Mouse (Mus musculus) heart, embryonic 13.5 days (tissue): Measurements from ENCODE around the gene Timm17a. TPM values are rescaled to one million over a fixed set of nuclear protein-coding genes. Genes with fewer than 3 reads are reported as not detected.
A peak's percentile ranks its signal among the peaks of the same experiment; 100 is the strongest.

Source experiments
- ATAC-seq: fragments of 200-750 bp; cut with Nextera tagmentation; 2 replicates; pipeline ENCODE4 v1.8.0; 2017; ENCODE audit warnings: moderate TSS enrichment; ENCODE audit not compliant: insufficient number of reproducible peaks, low FRiP score, low TSS enrichment; ENCODE audit errors: extremely low read depth
- H3K27ac ChIP-seq: fragments of 300-500 bp; sonication (generic); replicated peaks from 2 replicates; pipeline ENCODE4 v1.5.1; 2015; ENCODE audit warnings: moderate library complexity, mild to moderate bottlenecking, inconsistent platforms
- H3K27me3 ChIP-seq: fragments of 300-500 bp; sonication (generic); replicated peaks from 2 replicates; pipeline ENCODE4 v1.6.1; 2015; ENCODE audit warnings: mild to moderate bottlenecking, inconsistent platforms
- H3K36me3 ChIP-seq: fragments of 300-500 bp; sonication (generic); 2 replicates; pipeline ENCODE4 v1.6.1; 2015; ENCODE audit warnings: mild to moderate bottlenecking, inconsistent platforms
- H3K4me1 ChIP-seq: fragments of 300-500 bp; sonication (generic); 2 replicates; pipeline ENCODE4 v1.6.1; 2015; ENCODE audit warnings: inconsistent platforms
- H3K4me2 ChIP-seq: fragments of 300-500 bp; sonication (generic); 2 replicates; pipeline ENCODE4 v1.6.1; 2015; ENCODE audit warnings: inconsistent platforms, mild to moderate bottlenecking, moderate library complexity
- H3K4me3 ChIP-seq: fragments of 300-500 bp; sonication (generic); 2 replicates; pipeline ENCODE4 v1.5.1; 2015; ENCODE audit warnings: moderate library complexity, mild to moderate bottlenecking, inconsistent platforms
- H3K9ac ChIP-seq: fragments of 300-500 bp; sonication (generic); 2 replicates; pipeline ENCODE4 v1.6.1; 2015; ENCODE audit warnings: inconsistent platforms, mild to moderate bottlenecking, moderate library complexity
- H3K9me3 ChIP-seq: fragments of 300-500 bp; sonication (generic); 2 replicates; pipeline ENCODE4 v1.6.1; 2016; ENCODE audit warnings: inconsistent platforms
- WGBS: fragments of 180-500 bp; shearing (Covaris S2); methylation state at CpG from one replicate; pipeline ENCODE4 v1.1.7; 2015; ENCODE audit warnings: mixed read lengths; 5-methylcytosine and 5-hydroxymethylcytosine counted together
- polyA plus RNA-seq: library from polyadenylated mRNA; unstranded; fragments of >200 nt; fragmentation: Nextera tagmentation; extraction: Ambion mirVana; gene quantifications from 2 replicates; pipeline ENCODE4 v1.2.1, GENCODE M21; 2015

Gene Timm17a
- polyA plus RNA-seq, 1 experiment from 2014 or later = 313 TPM

DNA sequence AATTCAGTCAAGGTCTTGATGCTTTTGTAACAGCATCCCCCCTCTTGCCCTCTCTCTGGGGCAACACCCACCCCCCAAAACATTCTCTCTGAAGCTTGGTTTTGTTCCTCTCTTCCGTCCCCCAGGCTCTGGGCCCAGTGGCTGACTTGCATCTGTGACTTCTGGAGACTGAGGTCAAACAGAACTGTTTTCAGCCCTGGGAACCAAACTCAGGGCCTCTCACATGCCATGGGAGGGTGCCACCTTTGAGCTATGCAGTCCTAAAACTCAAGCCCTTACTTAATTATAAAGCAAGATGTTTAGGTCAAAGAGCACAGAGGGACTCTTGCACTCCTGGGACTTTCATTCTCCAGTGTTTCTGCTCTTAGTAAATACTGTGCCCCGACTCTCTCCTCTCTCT, 12.4 kb upstream of the Timm17a start:
- no peak for ATAC-seq
- WGBS = 73% methylated on average over 2 of the region's 2 CpGs
- peak overlapping the region; percentile 66 for H3K4me2 ChIP-seq
- H3K9ac ChIP-seq = no peak overlapping the region
- H3K27me3 ChIP-seq = peaks cover 26% of the 10 kb centered on the region
- H3K27ac ChIP-seq = no peak overlapping the region
- H3K9me3 ChIP-seq = no peaks in the 10 kb centered on the region
- no peaks in the 10 kb centered on the region for H3K36me3 ChIP-seq
- 0 out of 2 replicates have a peak overlapping the region, but pooled peaks have one; percentile 42 for H3K4me3 ChIP-seq
- peaks cover 13% of the 10 kb centered on the region for H3K4me1 ChIP-seq

- Histone ChIP-seq H3K36me3 (no peaks in the 10 kb centered on the region), H3K27ac (peak within 1 kb of the TSS; percentile 54; the same call in 1 of the 2 replicates), H3K4me1 (peaks cover 4% of the 10 kb centered on the region), H3K9ac (peak within 1 kb of the TSS; percentile 69), H3K27me3 (peaks cover 33% of the 10 kb centered on the region), H3K9me3 (no peaks in the 10 kb centered on the region), H3K4me3 (peak within 1 kb of the TSS; percentile 42), H3K4me2 (peak within 1 kb of the TSS; percentile 66)
- ATAC-seq = peak; percentile 49; the same call in 1 of the 2 replicates
- 10% methylated on average over 8 of the region's 8 CpGs for whole genome bisulfite sequencing
These were observed 11.0 kb upstream of the Timm17a start, which contains the start of gene Lmod1 for GRCm38 (mm10) chr1:135324571-135324970. Gene Lmod1 (plus strand): TSS chr1:135324807.

- peaks cover 33% of the 10 kb centered on the region for H3K27me3 ChIP-seq
- WGBS = 70% methylated on average over 7 of the region's 7 CpGs
- ATAC-seq = no peak
- no peaks in the 10 kb centered on the region for H3K36me3 ChIP-seq
- H3K9ac ChIP-seq = no peak overlapping the region
- H3K27ac ChIP-seq = no peak overlapping the region
- H3K9me3 ChIP-seq = no peaks in the 10 kb centered on the region
- H3K4me2 ChIP-seq = no peak overlapping the region
- H3K4me1 ChIP-seq = peaks cover 4% of the 10 kb centered on the region
- no peak overlapping the region for H3K4me3 ChIP-seq
These were observed 9.9 kb upstream of the Timm17a start for GRCm38 (mm10) chr1:135323367-135323901.

DNA sequence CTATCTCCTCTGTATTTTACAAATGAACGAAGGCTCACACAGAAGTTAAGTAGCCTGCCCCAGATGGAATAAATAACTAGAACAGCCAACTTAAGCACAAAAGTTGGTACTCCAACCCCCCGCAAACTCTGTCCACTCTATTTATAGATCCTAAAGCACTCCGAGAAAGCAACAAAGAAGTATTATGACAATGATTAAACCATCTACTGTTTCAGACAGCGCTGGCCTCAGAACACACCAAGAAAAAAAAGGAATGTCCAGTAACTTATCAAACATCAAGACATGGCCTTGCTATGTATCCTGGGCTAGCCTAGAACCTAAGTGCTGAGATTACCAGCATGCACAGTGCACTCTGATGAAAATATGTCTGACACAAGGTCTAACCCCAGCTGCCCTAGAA, 1.4 kb downstream of the Timm17a start:
- Histone ChIP-seq H3K27ac (no peak overlapping the region), H3K9me3 (no peaks in the 10 kb centered on the region), H3K27me3 (no peaks in the 10 kb centered on the region), H3K4me3 (peak overlapping the region; percentile 77), H3K36me3 (peaks cover 29% of the 10 kb centered on the region), H3K4me1 (peaks cover 26% of the 10 kb centered on the region), H3K9ac (peak overlapping the region; percentile 97), H3K4me2 (peak overlapping the region; percentile 84)
- ATAC-seq = no peak
- WGBS = 64% methylated on average over 4 of the region's 4 CpGs

DNA sequence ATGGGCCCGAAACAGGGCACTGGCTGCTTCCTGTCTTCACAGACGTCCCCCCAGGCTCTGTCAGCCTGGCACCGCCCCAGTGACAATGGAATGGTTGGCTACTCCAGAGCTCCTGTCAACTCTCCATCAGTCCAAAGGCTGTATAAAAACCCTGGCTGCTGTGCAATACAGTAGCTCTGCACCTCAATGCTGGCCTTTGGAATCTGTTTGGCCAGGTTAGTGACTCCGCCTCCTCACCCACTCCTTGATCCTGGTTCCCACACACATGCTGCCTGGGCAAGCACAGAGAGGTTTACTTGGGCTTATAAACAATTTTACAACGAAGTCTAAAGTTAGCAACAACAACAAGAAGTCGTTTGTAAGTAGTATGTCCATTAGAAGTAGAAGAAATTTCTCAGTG, 2.2 kb downstream of the Timm17a start:
- 65% methylated on average over 6 of the region's 6 CpGs for WGBS
- Histone ChIP-seq H3K27ac (no peak overlapping the region), H3K4me2 (0 out of 2 replicates have a peak overlapping the region, but pooled peaks have one; percentile 84), H3K9me3 (no peaks in the 10 kb centered on the region), H3K9ac (peak overlapping the region; percentile 34; the same call in 1 of the 2 replicates), H3K27me3 (no peaks in the 10 kb centered on the region), H3K36me3 (peaks cover 36% of the 10 kb centered on the region), H3K4me1 (peaks cover 26% of the 10 kb centered on the region), H3K4me3 (no peak overlapping the region)
- no peak for ATAC-seq

DNA sequence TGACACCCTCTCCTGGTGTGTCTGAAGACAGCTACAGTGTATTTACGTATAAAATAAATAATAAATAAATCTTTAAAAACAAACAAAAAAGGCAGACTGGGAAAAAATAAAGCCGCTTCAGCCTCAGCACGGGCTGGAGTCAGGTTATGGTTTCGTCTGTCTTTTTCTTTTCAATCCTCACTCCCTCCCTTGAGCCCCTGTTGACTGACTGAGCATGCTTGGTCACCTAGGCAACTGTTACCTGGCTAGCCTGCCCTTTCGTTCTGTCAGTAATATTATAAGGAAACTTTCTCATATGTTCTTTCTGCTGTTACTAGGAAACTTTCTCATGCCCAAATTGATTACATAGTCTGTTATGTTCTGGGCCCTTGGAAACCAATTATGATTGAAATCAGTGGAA, 22.7 kb downstream of the Timm17a start:
- Histone ChIP-seq H3K9me3 (no peaks in the 10 kb centered on the region), H3K4me1 (peaks cover 5% of the 10 kb centered on the region), H3K36me3 (peaks cover 35% of the 10 kb centered on the region), H3K4me2 (no peak overlapping the region), H3K9ac (no peak overlapping the region), H3K27ac (no peak overlapping the region), H3K27me3 (no peaks in the 10 kb centered on the region), H3K4me3 (no peak overlapping the region)
- WGBS = 85% methylated on average over 5 of the region's 5 CpGs
- no peak for ATAC-seq

DNA sequence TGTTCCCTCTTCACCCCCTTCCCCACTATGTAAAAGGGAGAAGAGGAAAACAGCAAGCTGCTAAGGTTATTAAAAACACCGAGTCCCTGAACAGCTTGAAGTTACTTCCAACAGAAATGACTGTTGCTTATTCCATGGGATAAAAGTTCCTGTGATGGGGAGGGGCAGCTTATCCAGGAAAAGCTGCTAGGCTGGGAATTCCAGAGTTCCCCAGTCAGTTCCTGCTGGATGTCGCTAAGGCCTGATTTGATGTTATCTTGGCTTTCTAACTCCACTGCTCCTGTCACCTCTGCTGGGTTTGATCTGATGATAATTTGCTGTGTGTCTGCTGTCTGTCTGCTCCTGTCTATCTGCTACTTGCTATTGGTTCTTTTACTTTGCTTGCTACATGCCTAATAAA, 27.3 kb downstream of the Timm17a start:
- no peak for ATAC-seq
- H3K27ac ChIP-seq = no peak overlapping the region
- H3K27me3 ChIP-seq = no peaks in the 10 kb centered on the region
- 31% methylated on average over 2 of the region's 2 CpGs for WGBS
- H3K36me3 ChIP-seq = no peaks in the 10 kb centered on the region
- no peak overlapping the region for H3K4me2 ChIP-seq
- H3K9ac ChIP-seq = no peak overlapping the region
- peaks cover 18% of the 10 kb centered on the region for H3K4me1 ChIP-seq
- H3K9me3 ChIP-seq = no peaks in the 10 kb centered on the region
- H3K4me3 ChIP-seq = no peak overlapping the region

- peak within 1 kb of the TSS; percentile 78 for H3K4me2 ChIP-seq
- WGBS = under 1% methylated on average over 39 of the region's 39 CpGs
- no peaks in the 10 kb centered on the region for H3K27me3 ChIP-seq
- H3K36me3 ChIP-seq = peaks cover 7% of the 10 kb centered on the region
- ATAC-seq = peak; percentile 69
- H3K9ac ChIP-seq = peak within 1 kb of the TSS; percentile 95
- H3K27ac ChIP-seq = peak within 1 kb of the TSS; percentile 89
- H3K4me3 ChIP-seq = peak within 1 kb of the TSS; percentile 88
- peaks cover 26% of the 10 kb centered on the region for H3K4me1 ChIP-seq
- no peaks in the 10 kb centered on the region for H3K9me3 ChIP-seq
These were observed 29.7 kb downstream of the Timm17a start, which contains the start of gene Rnpep for GRCm38 (mm10) chr1:135283826-135284291. Gene Rnpep (minus strand): TSS chr1:135284084.

DNA sequence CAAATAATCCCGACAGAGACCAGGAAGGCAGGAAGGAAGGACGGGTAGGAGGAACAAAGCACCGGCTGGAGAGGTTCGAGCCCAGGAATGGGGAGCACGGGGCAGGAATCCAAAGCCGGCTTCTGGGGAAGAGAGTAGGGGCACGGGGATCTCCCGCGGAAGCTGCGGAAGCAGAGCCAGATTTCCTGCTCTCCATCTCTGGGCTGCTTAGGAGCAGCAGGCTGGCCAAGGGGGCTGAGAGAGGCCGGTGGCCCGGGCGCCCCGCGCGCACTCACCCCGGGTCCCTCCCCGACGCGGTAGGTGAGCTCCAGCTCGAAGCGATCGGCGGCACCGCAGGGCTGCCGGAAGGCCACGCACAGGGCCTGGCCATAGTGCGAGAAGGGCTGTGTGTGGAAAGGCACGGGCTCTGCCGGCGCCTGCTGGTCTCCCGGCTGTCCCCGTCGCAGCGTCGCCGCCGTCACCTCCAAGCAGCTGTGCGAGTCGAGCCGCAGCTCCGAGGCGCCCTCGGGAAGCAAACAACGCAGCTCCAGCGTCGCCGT, 30.2 kb downstream of the Timm17a start:
- Histone ChIP-seq H3K27me3 (no peaks in the 10 kb centered on the region), H3K36me3 (peaks cover 12% of the 10 kb centered on the region), H3K4me2 (peak overlapping the region; percentile 78), H3K4me3 (peak overlapping the region; percentile 88), H3K27ac (peak overlapping the region; percentile 89), H3K4me1 (peaks cover 26% of the 10 kb centered on the region), H3K9me3 (no peaks in the 10 kb centered on the region), H3K9ac (peak overlapping the region; percentile 95)
- peak; percentile 45; the same call in 1 of the 2 replicates for ATAC-seq
- WGBS = under 1% methylated on average over 47 of the region's 48 CpGs

DNA sequence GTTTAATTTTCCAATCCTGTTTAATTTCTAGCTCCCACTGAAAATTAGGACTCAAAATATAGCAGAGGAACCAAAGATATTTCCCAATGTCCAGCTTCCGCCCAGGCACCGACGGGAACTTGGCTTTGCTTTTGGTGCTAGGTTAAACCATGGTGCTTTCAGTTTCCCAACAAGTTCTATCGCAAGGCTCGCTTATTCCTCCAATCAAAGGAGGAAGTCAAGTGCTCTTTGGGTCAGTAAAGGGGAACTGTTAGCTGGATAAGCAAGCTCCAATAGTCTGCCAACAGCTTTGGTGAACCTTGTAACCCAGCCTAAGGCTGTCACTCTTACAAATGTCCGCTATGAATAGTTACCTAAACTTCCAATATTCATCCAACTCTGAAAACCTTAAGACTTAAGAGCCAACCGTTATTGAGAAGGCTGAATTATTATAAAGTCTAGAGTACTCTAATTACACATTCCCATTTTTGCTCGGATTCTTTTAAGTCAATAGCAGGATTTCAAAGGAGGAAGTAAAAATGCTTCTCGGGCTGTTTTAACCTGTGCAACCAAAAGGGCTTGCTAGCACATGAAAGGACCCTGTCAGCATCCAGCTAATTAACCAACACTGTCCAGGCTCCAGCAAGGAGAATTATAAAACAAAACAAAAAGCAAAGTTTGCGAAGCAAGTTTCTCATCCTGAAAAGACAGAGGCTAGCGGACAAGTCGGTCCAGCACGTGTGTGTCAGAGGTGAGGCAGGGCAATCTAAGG, 30.9 kb downstream of the Timm17a start:
- no peaks in the 10 kb centered on the region for H3K9me3 ChIP-seq
- 30% methylated on average over 13 of the region's 13 CpGs for WGBS
- no peak for ATAC-seq

GRCm38 (mm10) chr1:135281841-135282240, 31.7 kb downstream of the Timm17a start:
- H3K4me3 ChIP-seq = peak overlapping the region; percentile 88; the same call in 1 of the 2 replicates
- no peaks in the 10 kb centered on the region for H3K27me3 ChIP-seq
- H3K9me3 ChIP-seq = no peaks in the 10 kb centered on the region
- no peak overlapping the region for H3K9ac ChIP-seq
- peaks cover 27% of the 10 kb centered on the region for H3K36me3 ChIP-seq
- peak overlapping the region; percentile 78; the same call in 1 of the 2 replicates for H3K4me2 ChIP-seq
- H3K27ac ChIP-seq = no peak overlapping the region
- H3K4me1 ChIP-seq = peaks cover 26% of the 10 kb centered on the region
- WGBS = 91% methylated on average over 17 of the region's 17 CpGs
- ATAC-seq = no peak

More for the DNA sequence above, 30.9 kb downstream of the Timm17a start:
- H3K4me2 ChIP-seq = peak overlapping the region; percentile 78
- H3K27ac ChIP-seq = peak overlapping the region; percentile 89
- H3K27me3 ChIP-seq = no peaks in the 10 kb centered on the region
- peaks cover 18% of the 10 kb centered on the region for H3K36me3 ChIP-seq
- peak overlapping the region; percentile 88 for H3K4me3 ChIP-seq
- H3K9ac ChIP-seq = peak overlapping the region; percentile 95
- peaks cover 26% of the 10 kb centered on the region for H3K4me1 ChIP-seq
